Mouse (Mus musculus): Measurements from ENCODE around the gene Col4a3bp.

- no peak for TF ChIP-seq POLR2A (IDR thresholded peaks at IDR 0.05; ENCODE audit: borderline replicate concordance, low read depth, low read length)
- TF ChIP-seq CTCF (IDR thresholded peaks at IDR 0.05; ENCODE audit: low read depth, low read length), result no peak
These were observed 5.4 kb upstream of the Col4a3bp start for GRCm38 (mm10) chr13:96536821-96537572.
